Mouse (Mus musculus) adrenal gland (tissue): ENCODE data around the gene Rtn3.

Experiments
- intact Hi-C: fragments of 180-260 bp; cut with DNase I; formaldehyde crosslinking; loops from one replicate; pipeline ENCODE4 v1.15.1; 2025

The Rtn3 gene

DNA sequence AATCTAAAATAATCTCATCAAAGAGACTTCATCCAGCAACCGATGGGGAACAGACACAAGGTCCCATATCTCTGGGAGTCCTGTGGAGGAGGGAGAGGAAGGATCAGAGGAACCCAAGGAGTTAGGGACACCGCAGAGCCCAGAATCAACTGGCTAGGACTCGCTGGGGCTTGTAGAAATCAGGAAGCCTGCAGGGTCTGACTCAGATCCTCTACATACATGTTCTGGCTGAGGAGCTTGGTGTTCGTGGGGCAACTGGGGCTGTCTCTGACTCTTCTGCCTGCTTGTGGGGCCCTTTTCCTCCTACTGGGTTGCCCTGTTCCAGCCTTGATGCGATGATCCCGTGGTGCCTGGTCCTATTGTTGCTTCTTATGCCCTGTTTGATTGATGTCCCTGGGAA lies 8.9 kb upstream of the Rtn3 start:
- intact Hi-C loops = no loop called here

DNA sequence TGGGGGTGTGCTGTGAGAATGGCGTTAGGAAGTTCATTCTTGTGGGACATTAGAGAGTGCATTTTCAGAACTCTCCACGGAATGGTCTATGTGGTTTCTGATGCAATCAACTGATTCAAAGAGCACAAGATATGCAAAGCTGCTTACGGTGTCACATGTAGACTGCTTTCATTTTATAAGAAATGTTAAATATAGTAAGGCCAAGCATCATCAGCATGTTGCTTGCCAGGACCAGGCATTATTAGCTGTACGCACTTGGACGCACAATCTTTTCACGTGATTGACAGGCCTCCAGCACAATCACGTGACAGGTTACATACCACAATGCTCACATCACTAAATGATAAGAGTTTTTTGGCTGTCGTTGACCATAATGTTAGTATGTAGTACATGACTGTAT lies 4.6 kb upstream of the Rtn3 start:
- intact Hi-C loops = no loop called here

DNA sequence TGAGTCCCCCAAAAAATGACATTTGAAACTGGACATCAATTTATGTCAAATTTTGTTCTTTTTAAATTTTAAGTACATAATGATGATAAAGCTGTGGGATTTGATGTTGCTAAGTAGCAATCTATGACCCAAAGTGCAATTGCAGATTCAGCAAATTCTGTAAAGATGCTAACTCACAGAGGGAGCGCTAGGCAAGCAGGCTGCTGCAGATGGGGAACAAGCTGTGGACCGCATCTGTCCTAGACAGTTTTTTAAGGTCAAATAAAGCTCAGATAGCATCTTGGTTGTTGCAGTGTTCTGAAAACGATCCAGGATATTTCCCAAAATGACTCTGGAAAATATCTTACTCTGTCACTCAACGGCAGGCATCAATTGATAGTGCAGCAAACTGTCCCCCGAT lies 995 bp upstream of the Rtn3 start:
- intact Hi-C loops = no loop called here

DNA sequence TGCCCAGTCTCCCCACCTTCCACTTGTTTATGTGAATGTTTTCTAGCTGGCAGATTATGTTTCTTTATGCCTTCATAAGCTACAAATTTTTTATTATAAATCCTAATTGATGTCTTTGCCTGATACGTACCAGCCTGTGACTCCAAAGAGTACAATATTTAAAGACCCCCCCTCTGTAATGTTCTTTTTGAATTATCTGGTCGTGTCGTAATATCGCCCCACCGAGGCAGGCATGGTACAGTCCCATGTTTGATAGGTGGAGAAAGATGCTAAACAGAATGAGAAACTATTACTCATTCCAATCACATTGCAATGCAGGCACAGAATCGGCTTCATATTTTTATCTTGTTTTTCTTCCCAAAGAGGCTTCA lies 416 bp upstream of the Rtn3 start:
- intact Hi-C loops = no loop called here

DNA sequence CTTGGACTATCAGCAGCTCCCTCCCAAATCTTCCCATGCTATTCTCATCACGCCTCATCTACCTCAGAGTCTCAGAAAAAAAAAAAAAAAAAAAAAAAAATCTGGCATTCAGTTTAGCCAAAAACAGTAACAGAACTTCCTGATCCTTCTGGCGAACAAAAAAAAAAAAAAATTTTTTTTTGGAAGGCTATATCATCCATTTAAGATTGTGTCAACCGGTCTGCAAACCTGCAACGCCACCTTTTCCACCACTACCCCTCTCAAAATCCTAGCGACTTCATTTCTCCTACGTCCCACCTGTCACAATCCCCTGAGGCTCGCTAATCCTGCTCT lies 849 bp downstream of the Rtn3 start:
- intact Hi-C loops = no loop called here

DNA sequence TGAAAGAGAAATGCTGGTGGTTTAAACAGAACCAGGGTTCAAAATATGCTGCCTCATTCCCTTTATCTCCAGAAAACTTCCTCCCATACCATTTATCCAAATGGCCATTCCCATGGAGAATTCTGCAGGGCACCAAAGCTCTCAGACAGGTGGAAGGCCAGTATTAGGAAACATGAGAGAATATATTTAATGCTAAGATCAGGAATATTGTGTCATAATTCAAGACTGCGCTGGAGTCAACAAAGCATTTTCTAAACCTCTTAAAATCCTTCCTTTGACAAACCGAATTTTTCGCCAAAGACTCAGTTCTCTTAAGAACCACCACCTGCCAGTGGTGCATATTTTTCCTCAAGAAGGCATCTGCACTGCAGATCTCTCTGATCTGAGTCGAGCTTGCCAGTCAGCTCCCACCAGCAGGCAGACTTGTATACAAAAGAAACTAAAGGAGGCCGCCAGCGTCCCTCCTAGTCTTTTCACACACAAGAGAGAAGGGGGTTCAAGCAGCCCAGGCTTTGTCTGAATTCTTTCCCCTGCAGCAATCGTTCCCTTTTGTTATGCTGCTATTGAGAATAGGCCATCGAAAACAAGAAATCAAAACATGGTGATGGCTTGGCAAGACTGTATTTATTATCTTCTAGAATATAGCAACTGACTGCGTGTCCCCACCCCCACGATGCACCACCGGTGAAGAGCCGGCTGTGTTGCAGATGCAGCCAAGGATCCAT lies 1.4 kb downstream of the Rtn3 start:
- intact Hi-C loops = no loop called here

DNA sequence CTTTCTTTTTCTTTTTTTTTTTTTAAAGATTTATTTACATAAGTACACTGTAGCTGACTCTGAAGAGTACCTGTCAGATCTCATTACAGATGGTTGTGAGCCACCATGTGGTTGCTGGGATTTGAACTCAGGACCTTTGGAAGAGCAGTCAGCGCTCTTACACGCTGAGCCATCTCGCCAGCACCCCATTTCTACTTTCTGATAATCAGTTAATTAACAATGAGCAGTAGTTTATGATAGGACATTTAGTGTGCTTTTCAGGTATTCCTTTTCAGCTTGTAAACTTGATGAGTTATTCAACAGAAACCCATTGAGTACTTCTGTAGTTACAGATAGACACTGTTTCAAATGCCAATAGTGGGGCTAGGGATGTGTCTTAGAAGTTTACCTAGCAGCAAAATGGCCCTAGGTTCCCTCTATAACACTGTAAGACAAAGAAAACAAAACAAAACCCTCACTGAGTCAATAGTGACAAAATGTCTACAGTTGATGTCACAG lies 3.3 kb downstream of the Rtn3 start:
- intact Hi-C loops = no loop called here

DNA sequence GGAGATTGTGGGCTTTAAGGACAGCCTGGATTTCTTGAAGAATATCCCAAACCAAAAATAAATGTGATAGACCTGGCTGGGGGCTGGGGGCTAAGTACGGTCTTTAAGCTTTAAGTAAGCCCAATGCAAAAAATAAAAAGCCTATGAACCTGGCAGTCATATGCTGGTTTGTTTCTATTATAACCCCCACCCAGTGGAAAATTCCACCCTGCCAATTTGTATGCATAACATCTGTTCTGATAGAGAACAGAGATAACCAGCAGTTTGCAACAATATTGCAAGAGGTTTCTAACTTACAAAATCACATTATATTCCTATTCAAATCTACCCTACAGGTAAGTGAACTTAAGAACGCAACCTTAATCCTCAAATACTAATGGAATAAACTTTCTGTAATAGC lies 12.4 kb downstream of the Rtn3 start:
- intact Hi-C loops = no loop called here

DNA sequence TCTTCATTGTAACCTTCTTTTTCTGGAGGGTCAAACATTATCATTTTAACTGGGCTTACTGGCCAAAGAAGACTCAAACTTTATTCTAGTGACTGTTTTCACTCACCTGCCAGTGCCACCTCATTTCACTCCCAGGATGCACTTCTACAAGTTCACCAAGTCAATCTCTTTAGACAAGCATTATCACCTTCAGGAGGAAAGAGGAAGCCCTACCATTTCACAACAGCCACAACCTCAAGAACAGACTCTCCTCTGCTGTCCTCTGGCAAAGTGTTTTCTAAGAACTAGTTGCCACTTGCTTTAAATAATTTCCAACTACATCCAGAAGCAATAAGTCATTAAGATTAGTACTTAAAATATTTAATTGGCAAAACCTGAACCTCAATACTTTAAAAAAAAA lies 15.2 kb downstream of the Rtn3 start:
- intact Hi-C loops = no loop called here

DNA sequence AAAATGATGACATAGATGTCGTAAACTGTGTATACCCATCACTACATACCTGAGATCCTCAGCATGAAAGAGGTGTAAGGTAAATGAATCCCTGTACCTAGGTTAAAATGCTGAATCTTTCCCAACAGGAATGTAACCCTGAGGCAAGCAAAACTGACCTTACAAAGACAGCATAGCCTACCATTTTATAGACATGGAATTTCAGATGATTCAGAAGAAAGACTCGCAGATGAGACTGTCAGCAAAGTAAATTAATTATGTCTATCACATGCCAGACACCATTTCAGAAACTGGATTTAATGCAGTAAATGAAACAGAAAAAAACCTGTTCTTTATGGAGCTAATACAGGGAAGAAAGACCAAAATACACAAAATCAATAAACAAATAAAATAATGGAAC lies 23.7 kb downstream of the Rtn3 start:
- intact Hi-C loops = loop anchor here (10.0 kb wide), 1 partner anchor 55 kb away; no protein-coding TSS in a partner anchor

DNA sequence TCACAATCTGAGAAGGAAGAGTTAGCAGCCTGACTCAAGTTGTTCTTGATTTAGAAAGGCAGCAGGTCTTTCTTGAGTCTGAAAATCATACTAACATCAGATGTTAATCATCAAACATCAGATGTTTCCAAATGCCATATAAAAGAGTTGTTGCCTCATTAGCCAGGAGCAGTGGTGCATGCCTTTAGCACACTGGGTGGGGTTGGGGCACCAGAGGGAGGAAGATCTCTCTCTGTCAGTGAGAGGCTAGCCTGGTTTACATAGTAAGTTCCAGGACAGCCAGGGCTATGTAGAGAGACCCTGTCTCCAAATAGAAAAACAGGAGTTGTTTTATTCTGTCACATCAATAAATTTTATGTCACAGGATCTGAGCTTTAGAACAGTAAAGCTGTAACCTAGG lies 24.2 kb downstream of the Rtn3 start:
- intact Hi-C loops = loop anchor here (10.0 kb wide), 1 partner anchor 56 kb away; no protein-coding TSS in a partner anchor

DNA sequence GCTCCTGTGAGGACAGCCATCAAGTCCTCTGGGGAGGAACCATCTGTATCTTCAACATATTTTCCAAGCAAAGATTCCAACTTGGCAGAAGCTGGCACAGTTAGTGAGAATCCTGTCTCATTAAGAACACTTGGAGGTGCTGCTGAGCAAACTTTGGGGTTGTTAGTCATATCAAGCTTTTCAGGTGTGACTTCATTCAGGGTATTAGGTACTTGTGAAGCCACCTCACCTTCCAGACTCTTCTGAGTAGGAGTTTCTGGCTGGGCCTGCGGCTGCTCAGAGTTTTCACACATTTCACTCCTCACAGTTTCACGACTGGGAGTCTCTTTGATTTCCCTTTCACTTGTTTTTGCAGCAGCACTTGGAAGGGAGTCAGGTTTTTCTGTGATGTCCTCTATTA lies 26.3 kb downstream of the Rtn3 start:
- intact Hi-C loops = loop anchor here (10.0 kb wide), 1 partner anchor 58 kb away; no protein-coding TSS in a partner anchor

DNA sequence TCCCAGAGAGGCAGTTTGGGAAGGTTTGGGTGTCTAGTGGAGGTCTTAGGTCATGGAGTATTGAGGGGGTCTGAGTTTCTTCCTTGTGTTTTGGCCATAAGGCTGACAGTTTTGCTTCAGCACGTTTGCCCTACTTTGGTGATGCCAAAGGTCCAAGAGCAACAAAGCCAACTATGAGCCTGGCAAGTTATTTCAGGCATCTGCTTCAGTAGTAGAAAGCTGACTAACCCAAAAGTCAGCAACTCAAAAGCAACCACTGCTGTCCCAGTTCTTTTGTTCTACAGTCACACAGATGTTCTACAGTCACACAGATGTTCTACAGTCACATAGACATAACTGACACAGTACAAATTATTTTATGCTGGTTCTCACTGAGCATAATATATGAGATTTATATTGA lies 37.5 kb downstream of the Rtn3 start:
- intact Hi-C loops = no loop called here

DNA sequence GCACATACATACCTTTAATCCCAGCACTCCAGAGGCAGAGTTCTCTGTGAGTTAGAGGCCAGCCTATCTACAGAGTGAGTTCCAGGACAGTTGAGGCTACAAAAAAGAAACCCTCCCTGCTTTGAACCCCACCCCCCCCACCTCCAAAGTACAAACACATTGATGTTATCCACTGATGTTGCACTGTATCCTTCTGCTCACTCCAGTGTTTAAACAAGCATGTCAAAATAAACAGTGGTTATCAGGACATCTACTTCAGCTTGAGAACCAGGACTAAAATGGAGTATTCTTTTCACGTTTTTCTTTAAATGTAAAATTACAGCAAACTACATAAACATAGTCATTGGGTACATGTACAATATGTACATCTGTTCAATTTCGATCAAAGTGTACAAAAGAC lies 38.0 kb downstream of the Rtn3 start:
- intact Hi-C loops = no loop called here

DNA sequence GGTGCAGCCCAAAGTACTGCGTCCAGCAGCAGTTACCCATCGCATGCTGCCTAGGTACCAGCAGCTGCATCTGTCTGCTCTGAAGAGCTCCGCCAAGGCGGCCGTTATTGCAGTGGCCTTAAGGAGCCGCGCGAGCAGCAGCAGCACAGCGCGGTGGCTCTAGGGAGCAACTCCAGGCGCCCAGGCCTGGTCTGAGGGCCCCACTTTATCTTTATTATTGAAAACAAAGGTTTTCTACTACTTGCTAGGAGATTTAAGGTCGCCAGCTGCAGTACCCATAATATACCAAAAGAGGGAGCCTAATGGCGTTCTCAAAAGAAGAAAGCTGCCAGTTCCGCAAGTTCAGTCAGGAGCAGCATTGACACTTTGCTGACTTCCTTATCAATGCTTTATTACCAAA lies 41.6 kb downstream of the Rtn3 start:
- intact Hi-C loops = no loop called here

DNA sequence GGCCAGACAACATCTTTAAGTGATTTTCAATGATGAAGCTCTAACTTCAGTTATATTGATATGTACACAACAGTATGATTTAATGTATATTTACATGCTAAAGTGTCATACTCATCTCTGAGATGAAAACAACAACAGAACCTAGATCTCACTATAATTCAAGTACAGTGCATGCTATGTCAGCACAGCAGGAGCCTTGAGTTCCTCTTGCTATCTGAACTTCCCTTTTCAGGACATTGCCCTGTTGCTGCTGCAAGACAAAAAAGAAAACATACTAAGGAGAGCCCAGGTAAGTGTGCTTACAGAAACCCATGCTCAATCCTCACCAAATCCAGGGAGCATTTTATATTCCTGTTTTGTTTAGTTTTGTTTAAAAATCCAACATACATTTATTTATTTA lies 44.8 kb downstream of the Rtn3 start:
- intact Hi-C loops = no loop called here

DNA sequence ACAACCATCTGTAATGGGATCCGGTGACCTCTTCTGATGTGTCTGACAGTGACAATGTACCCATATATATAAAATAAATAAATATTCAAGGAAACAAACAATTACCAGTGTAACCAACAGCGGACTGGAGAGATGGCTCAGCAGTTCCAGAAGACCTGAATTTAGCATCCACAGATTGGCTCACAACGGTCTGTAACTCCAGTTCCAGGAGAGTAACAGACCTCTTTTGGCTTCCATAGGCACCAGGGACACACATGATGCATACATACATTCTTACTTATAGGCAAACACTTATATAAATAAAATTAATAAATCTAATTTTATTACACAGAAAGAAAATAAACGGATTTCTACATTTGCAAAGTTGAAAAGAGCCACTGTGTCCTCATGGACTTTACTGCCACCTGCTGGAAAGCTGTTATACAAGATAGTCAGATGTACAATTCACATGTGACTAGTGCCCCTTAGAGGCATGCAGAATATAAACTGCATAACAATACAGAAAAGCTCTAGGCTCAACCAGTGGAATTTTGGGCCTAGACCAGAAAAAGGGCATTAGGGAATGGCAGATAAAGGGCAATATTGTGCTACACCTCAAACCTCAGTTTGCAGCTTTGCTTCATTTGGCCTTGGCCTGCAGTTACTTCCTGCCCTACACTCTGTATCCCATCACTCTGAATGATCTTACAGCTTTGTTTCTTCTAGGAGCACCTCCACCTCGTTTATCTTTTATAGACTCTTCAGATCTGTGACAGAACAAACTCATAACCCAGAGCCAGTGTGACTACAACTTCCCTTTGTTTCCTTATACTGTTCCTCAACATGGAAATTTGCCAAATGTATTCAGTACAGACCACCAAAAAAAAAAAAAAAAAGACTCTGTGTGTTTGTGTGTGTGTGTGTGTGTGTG lies 46.8 kb downstream of the Rtn3 start:
- intact Hi-C loops = no loop called here

DNA sequence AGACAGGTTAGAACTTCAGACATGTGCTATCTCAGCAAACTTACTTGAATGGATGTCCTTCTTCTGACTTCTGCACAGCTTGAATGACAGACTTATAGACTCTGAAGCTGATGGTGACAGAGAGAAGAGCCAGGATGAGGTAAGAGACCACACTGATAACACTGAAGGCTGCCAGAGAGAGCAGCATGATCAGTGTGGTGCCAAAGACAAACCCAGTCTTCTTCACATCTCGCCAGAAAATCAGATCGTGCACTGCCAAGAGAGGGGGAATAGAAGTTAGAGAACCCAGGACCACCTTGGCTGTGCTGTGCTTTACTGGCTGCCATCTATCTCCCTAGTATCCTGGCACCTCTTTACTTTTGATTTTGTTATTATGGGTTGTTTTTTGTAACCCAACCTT lies 48.2 kb downstream of the Rtn3 start:
- intact Hi-C loops = no loop called here

DNA sequence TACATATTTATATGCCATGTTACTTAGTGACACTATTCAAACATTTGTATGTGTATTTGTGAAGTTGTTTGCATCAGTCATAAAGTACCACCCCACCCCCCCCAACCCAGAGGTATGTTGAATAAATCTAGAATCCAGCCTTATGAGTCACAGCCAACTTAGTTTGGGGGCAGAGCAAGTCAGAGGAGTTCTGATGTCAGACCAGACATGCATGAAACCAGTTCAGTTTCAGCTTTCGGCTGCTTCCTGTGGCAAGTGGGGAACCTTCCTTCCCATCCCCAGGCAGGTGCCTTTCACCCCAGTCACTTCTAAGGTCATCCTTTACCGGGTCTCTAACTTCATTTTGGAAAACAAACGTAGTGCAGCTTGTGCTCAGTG lies 57.7 kb downstream of the Rtn3 start:
- intact Hi-C loops = no loop called here

DNA sequence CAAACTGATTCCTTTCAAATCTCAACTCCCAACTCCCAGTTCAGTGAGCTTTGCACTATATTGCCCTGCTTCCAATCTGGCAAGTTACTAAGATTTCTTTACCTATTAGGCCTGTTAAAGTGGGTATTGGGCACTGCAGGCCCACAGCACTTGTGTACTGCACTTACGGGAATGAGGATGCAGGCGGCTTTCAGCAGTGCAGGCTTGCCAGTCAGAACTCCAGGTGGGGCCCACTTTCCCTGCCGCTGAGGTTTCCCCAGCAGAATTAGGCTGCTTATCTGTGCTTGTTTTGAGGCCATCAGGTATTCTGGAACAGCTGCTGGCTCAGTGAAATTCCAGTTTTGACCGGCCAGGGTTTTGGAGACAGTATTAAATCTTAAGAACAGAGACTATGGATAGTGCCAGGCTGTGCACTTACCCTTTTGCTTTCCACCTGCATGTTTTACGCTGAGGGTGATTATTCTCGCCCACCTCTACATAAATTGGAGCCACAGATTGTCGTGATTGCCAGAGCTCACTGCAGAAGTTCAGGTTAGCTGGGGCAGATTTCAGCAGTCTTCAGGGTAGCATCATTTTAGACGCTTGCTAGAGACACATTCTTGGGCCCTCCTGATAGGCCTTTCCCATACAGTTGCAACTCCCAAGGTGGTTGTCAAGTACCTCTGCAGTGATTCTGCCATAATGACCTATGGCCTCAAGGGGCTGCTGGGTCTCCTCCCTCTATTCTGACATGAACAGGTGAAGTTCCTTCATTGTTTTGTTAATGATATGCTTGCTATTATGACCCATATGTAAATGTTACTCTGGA lies 58.3 kb downstream of the Rtn3 start:
- intact Hi-C loops = no loop called here

DNA sequence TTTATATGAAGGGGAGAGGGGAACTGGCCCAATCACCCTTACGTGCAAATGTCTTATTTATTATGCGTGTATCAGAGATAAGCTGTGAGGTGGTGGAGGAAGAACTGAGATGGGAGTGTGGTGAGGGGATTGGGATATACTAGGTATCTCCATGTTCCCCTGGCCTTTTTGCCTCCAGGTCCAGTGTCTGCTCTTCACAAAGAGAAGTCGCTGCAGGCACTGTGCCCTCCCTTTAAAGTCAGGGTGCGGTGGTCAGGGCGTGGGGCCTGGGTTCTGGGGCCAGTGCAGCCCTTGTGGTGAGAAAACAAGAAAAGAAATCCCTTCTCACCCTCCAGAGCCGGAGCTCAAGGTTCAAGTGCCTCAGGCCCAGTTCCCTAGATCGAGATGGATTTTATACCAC lies 59.0 kb downstream of the Rtn3 start:
- intact Hi-C loops = no loop called here

DNA sequence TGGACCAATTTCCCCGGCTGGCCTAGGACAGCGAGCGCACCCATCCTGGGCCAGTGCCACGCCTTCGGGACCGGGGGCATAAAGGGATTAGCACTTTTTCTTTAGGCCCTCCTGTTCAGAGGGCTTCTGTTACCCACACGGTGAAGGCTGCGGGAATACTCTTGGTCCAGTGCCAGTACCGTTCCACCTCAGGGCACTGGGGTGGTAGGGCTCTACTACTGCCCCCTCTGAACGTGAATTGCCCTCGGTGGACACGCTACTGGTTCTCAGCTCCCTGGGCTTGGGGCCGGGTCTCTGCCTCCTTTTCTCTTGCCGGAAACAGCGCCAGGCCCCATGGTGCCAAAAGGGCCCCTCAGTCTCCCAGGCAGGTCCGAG lies 59.4 kb downstream of the Rtn3 start:
- intact Hi-C loops = no loop called here
